Mouse (Mus musculus) MEL (cell line): ENCODE measurements at regions not wholly inside any gene's neighbourhood (a gene's known extent, or its start where the extent isn't known, plus 50 kb on each side); places are given as distances from the start of the nearest gene placed in this dataset.

Experiments used
- MAFK ChIP-seq: IDR thresholded peaks from 2 replicates; pipeline ENCODE4 v1.6.1; 2011; ENCODE audit warnings: low read depth, mild to moderate bottlenecking, low read length, improper control_type of control experiment, borderline replicate concordance
- ZNF384 ChIP-seq: IDR thresholded peaks from 2 replicates; pipeline ENCODE4 v1.6.1; 2012; ENCODE audit warnings: low read depth, mild to moderate bottlenecking, inconsistent platforms, low read length, improper control_type of control experiment

- TF ChIP-seq ZNF384: no peak
- no peak for TF ChIP-seq MAFK
Measured at GRCm38 (mm10) chr6:50933510-50933909, 279.3 kb upstream of the Npvf start.
